ENCODE assay signal across 27 mouse cellular contexts in genomic region chrX:11863106-11863505, GRCm38 (mm10).
"Had no signal": no experiment of that assay in that cellular context is flagged by ENCODE, and none has a peak within 500 bp of the region (broad histone marks: within the 10 kb centered on the region; RNA-seq: fewer than 3 reads in every experiment).

No protein-coding gene starts in this region.

- H3K36me3 ChIP-seq: embryonic facial prominence, embryonic 10.5 days; embryonic facial prominence, embryonic 12.5 days; embryonic facial prominence, embryonic 13.5 days; embryonic facial prominence, embryonic 15.5 days; forebrain, embryonic 10.5 days; forebrain, embryonic 12.5 days; forebrain, embryonic 15.5 days had no signal

- H3K27me3 ChIP-seq: forebrain, embryonic 15.5 days had no signal

- H3K4me1 ChIP-seq: embryonic facial prominence, embryonic 12.5 days; embryonic facial prominence, embryonic 15.5 days had no signal

- ATAC-seq: forebrain, embryonic 13.5 days; forebrain, embryonic 14.5 days; forebrain, embryonic 15.5 days; forebrain, embryonic 16.5 days; forebrain, postnatal 0 days had no signal

- DNase-seq: cerebellum, adult 8-10 months; cerebellum, adult 9-10 months; cerebellum, adult 9-11 months; cerebellum, postnatal 14 days; cerebellum, postnatal 25 days; cerebellum, postnatal 36 days; embryo, embryonic 11 days; forebrain, postnatal 0 days; gastrocnemius, adult 2 months; gastrocnemius, postnatal 10 days; gastrocnemius, postnatal 14 days; gastrocnemius, postnatal 25 days; gastrocnemius, postnatal 36 days; heart, adult 11 months; heart, adult 18-20 months; heart, adult 2 months had no signal

- H3K9ac ChIP-seq: embryonic facial prominence, embryonic 12.5 days; embryonic facial prominence, embryonic 13.5 days; embryonic facial prominence, embryonic 15.5 days; forebrain, embryonic 12.5 days; forebrain, embryonic 13.5 days; forebrain, embryonic 15.5 days; forebrain, postnatal 0 days had no signal

- H3K4me3 ChIP-seq: embryonic facial prominence, embryonic 10.5 days; embryonic facial prominence, embryonic 12.5 days; embryonic facial prominence, embryonic 13.5 days; embryonic facial prominence, embryonic 15.5 days; erythroblast, embryonic 14.5 days; forebrain, embryonic 10.5 days; forebrain, embryonic 12.5 days; forebrain, embryonic 13.5 days; forebrain, embryonic 15.5 days; gastrocnemius, adult 2 months; heart, adult 2 months had no signal

- H3K4me2 ChIP-seq: embryonic facial prominence, embryonic 12.5 days; embryonic facial prominence, embryonic 13.5 days; embryonic facial prominence, embryonic 15.5 days; forebrain, embryonic 12.5 days; forebrain, embryonic 13.5 days; forebrain, embryonic 15.5 days had no signal

- H3K9me3 ChIP-seq: embryonic facial prominence, embryonic 10.5 days; embryonic facial prominence, embryonic 12.5 days; embryonic facial prominence, embryonic 13.5 days; embryonic facial prominence, embryonic 15.5 days; forebrain, embryonic 10.5 days; forebrain, embryonic 12.5 days; forebrain, embryonic 13.5 days; forebrain, embryonic 15.5 days had no signal

- H3K27ac ChIP-seq: embryonic facial prominence, embryonic 10.5 days; embryonic facial prominence, embryonic 12.5 days; embryonic facial prominence, embryonic 13.5 days; embryonic facial prominence, embryonic 15.5 days; forebrain, embryonic 10.5 days; forebrain, embryonic 12.5 days; forebrain, embryonic 13.5 days; forebrain, embryonic 15.5 days; gastrocnemius, adult 2 months; heart, adult 2 months had no signal
